Mouse (Mus musculus): ENCODE results near the gene Sh3pxd2a. TPM values are rescaled to one million over a fixed set of nuclear protein-coding genes. Genes with fewer than 3 reads are reported as not detected.
A peak's percentile ranks its signal among the peaks of the same experiment; 100 is the strongest.

Gene Sh3pxd2a
- polyA plus RNA-seq, 1 experiment = 47.6 TPM

GRCm38 (mm10) chr19:47416161-47416560 lies 48.0 kb downstream of the Sh3pxd2a start:
- Histone ChIP-seq H3K4me1 (ENCODE audit: control insufficient read depth, insufficient read depth, low read length) (no peaks in the 10 kb centered on the region), H3K27me3 (ENCODE audit: control insufficient read depth, insufficient read depth, low read length, poor library complexity, severe bottlenecking) (no peaks in the 10 kb centered on the region), H3K27ac (ENCODE audit: insufficient read depth, low read length) (no peak overlapping the region), H3K9ac (ENCODE audit: low read depth, poor library complexity, severe bottlenecking) (no peak overlapping the region), H3K4me3 (ENCODE audit: low read depth, low read length) (peak overlapping the region; percentile 20), H3K36me3 (ENCODE audit: control insufficient read depth, insufficient read depth, low read length, poor library complexity, severe bottlenecking) (no peaks in the 10 kb centered on the region), H3K9me3 (replicated peaks; ENCODE audit: control insufficient read depth, insufficient read depth, low read length, poor library complexity, severe bottlenecking) (no peaks in the 10 kb centered on the region)
- TF ChIP-seq CTCF (IDR thresholded peaks at IDR 0.05; ENCODE audit: low read depth, low read length) (no peak), POLR2A (IDR thresholded peaks at IDR 0.05; ENCODE audit: insufficient read depth, low read length) (no peak), EP300 (IDR thresholded peaks at IDR 0.05; ENCODE audit: insufficient read depth, low read depth, low read length) (no peak)

- Histone ChIP-seq H3K27ac (ENCODE audit: insufficient read depth, low read length) (no peak overlapping the region), H3K27me3 (ENCODE audit: control insufficient read depth, insufficient read depth, low read length, poor library complexity, severe bottlenecking) (no peaks in the 10 kb centered on the region), H3K9me3 (replicated peaks; ENCODE audit: control insufficient read depth, insufficient read depth, low read length, poor library complexity, severe bottlenecking) (no peaks in the 10 kb centered on the region), H3K36me3 (ENCODE audit: control insufficient read depth, insufficient read depth, low read length, poor library complexity, severe bottlenecking) (no peaks in the 10 kb centered on the region), H3K4me3 (ENCODE audit: low read depth, low read length) (no peak overlapping the region), H3K9ac (ENCODE audit: low read depth, poor library complexity, severe bottlenecking) (no peak overlapping the region), H3K4me1 (ENCODE audit: control insufficient read depth, insufficient read depth, low read length) (no peaks in the 10 kb centered on the region)
- no peak for TF ChIP-seq EP300 (IDR thresholded peaks at IDR 0.05; ENCODE audit: insufficient read depth, low read depth, low read length)
- TF ChIP-seq POLR2A (IDR thresholded peaks at IDR 0.05; ENCODE audit: insufficient read depth, low read length) = no peak
- no peak for TF ChIP-seq CTCF (IDR thresholded peaks at IDR 0.05; ENCODE audit: low read depth, low read length)
Measured at GRCm38 (mm10) chr19:47414142-47414905, 49.9 kb downstream of the Sh3pxd2a start.

GRCm38 (mm10) chr19:47413458-47414005 lies 50.7 kb downstream of the Sh3pxd2a start:
- Histone ChIP-seq H3K36me3 (ENCODE audit: control insufficient read depth, insufficient read depth, low read length, poor library complexity, severe bottlenecking) (no peaks in the 10 kb centered on the region), H3K4me3 (ENCODE audit: low read depth, low read length) (no peak overlapping the region), H3K9me3 (replicated peaks; ENCODE audit: control insufficient read depth, insufficient read depth, low read length, poor library complexity, severe bottlenecking) (no peaks in the 10 kb centered on the region), H3K9ac (ENCODE audit: low read depth, poor library complexity, severe bottlenecking) (no peak overlapping the region), H3K27ac (ENCODE audit: insufficient read depth, low read length) (no peak overlapping the region), H3K27me3 (ENCODE audit: control insufficient read depth, insufficient read depth, low read length, poor library complexity, severe bottlenecking) (no peaks in the 10 kb centered on the region), H3K4me1 (ENCODE audit: control insufficient read depth, insufficient read depth, low read length) (no peaks in the 10 kb centered on the region)
- TF ChIP-seq POLR2A (IDR thresholded peaks at IDR 0.05; ENCODE audit: insufficient read depth, low read length) = no peak
- no peak for TF ChIP-seq CTCF (IDR thresholded peaks at IDR 0.05; ENCODE audit: low read depth, low read length)
- no peak for TF ChIP-seq EP300 (IDR thresholded peaks at IDR 0.05; ENCODE audit: insufficient read depth, low read depth, low read length)

- no peaks in the 10 kb centered on the region for H3K36me3 ChIP-seq (ENCODE audit: control insufficient read depth, insufficient read depth, low read length, poor library complexity, severe bottlenecking)
- H3K27me3 ChIP-seq (ENCODE audit: control insufficient read depth, insufficient read depth, low read length, poor library complexity, severe bottlenecking) = no peaks in the 10 kb centered on the region
- TF ChIP-seq CTCF (IDR thresholded peaks at IDR 0.05; ENCODE audit: low read depth, low read length) (peak; percentile 9), EP300 (IDR thresholded peaks at IDR 0.05; ENCODE audit: insufficient read depth, low read depth, low read length) (no peak), POLR2A (IDR thresholded peaks at IDR 0.05; ENCODE audit: insufficient read depth, low read length) (no peak)
- no peak overlapping the region for H3K9ac ChIP-seq (ENCODE audit: low read depth, poor library complexity, severe bottlenecking)
- H3K9me3 ChIP-seq (replicated peaks; ENCODE audit: control insufficient read depth, insufficient read depth, low read length, poor library complexity, severe bottlenecking) = no peaks in the 10 kb centered on the region
- no peak overlapping the region for H3K27ac ChIP-seq (ENCODE audit: insufficient read depth, low read length)
- no peaks in the 10 kb centered on the region for H3K4me1 ChIP-seq (ENCODE audit: control insufficient read depth, insufficient read depth, low read length)
- no peak overlapping the region for H3K4me3 ChIP-seq (ENCODE audit: low read depth, low read length)
Measured at GRCm38 (mm10) chr19:47412566-47413248, 51.5 kb downstream of the Sh3pxd2a start.

GRCm38 (mm10) chr19:47410301-47410700 lies 53.9 kb downstream of the Sh3pxd2a start:
- TF ChIP-seq EP300 (IDR thresholded peaks at IDR 0.05; ENCODE audit: insufficient read depth, low read depth, low read length) = no peak
- no peak for TF ChIP-seq POLR2A (IDR thresholded peaks at IDR 0.05; ENCODE audit: insufficient read depth, low read length)
- no peak for TF ChIP-seq CTCF (IDR thresholded peaks at IDR 0.05; ENCODE audit: low read depth, low read length)
- no peaks in the 10 kb centered on the region for H3K27me3 ChIP-seq (ENCODE audit: control insufficient read depth, insufficient read depth, low read length, poor library complexity, severe bottlenecking)
- no peaks in the 10 kb centered on the region for H3K36me3 ChIP-seq (ENCODE audit: control insufficient read depth, insufficient read depth, low read length, poor library complexity, severe bottlenecking)
- no peaks in the 10 kb centered on the region for H3K4me1 ChIP-seq (ENCODE audit: control insufficient read depth, insufficient read depth, low read length)
- no peak overlapping the region for H3K27ac ChIP-seq (ENCODE audit: insufficient read depth, low read length)
- H3K9me3 ChIP-seq (replicated peaks; ENCODE audit: control insufficient read depth, insufficient read depth, low read length, poor library complexity, severe bottlenecking) = no peaks in the 10 kb centered on the region
- H3K9ac ChIP-seq (ENCODE audit: low read depth, poor library complexity, severe bottlenecking) = no peak overlapping the region
- no peak overlapping the region for H3K4me3 ChIP-seq (ENCODE audit: low read depth, low read length)

GRCm38 (mm10) chr19:47409142-47409541 lies 55.1 kb downstream of the Sh3pxd2a start:
- Histone ChIP-seq H3K4me3 (ENCODE audit: low read depth, low read length) (no peak overlapping the region), H3K27ac (ENCODE audit: insufficient read depth, low read length) (no peak overlapping the region), H3K4me1 (ENCODE audit: control insufficient read depth, insufficient read depth, low read length) (no peaks in the 10 kb centered on the region), H3K9me3 (replicated peaks; ENCODE audit: control insufficient read depth, insufficient read depth, low read length, poor library complexity, severe bottlenecking) (no peaks in the 10 kb centered on the region), H3K9ac (ENCODE audit: low read depth, poor library complexity, severe bottlenecking) (no peak overlapping the region), H3K27me3 (ENCODE audit: control insufficient read depth, insufficient read depth, low read length, poor library complexity, severe bottlenecking) (no peaks in the 10 kb centered on the region), H3K36me3 (ENCODE audit: control insufficient read depth, insufficient read depth, low read length, poor library complexity, severe bottlenecking) (no peaks in the 10 kb centered on the region)
- TF ChIP-seq CTCF (IDR thresholded peaks at IDR 0.05; ENCODE audit: low read depth, low read length) = no peak
- TF ChIP-seq EP300 (IDR thresholded peaks at IDR 0.05; ENCODE audit: insufficient read depth, low read depth, low read length) = no peak
- TF ChIP-seq POLR2A (IDR thresholded peaks at IDR 0.05; ENCODE audit: insufficient read depth, low read length) = no peak
